Mouse (Mus musculus) intestine, embryonic 14.5 days (tissue): ENCODE measurements at regions not wholly inside any gene's neighbourhood (a gene's known extent, or its start where the extent isn't known, plus 50 kb on each side); places are given as distances from the start of the nearest gene placed in this dataset.

Source experiments
- ATAC-seq: fragments of 200-750 bp; cut with Nextera tagmentation; replicated peaks from 2 replicates; pipeline ENCODE4 v1.8.0; 2017; ENCODE audit warnings: low read depth, moderate number of reproducible peaks, moderate TSS enrichment, moderate library complexity; ENCODE audit not compliant: low FRiP score, low TSS enrichment
- DNase-seq: peaks from one replicate; pipeline ENCODE4 v3.0.0-alpha.2; 2018; ENCODE audit warnings: low spot score
- H3K27ac ChIP-seq: fragments of 300-500 bp; sonication (generic); 2 replicates; pipeline ENCODE4 v1.5.1; 2014; ENCODE audit warnings: low read depth, mild to moderate bottlenecking, control low read depth
- H3K27me3 ChIP-seq: fragments of 300-500 bp; sonication (generic); replicated peaks from 2 replicates; pipeline ENCODE4 v1.6.1; 2014; ENCODE audit warnings: low read length, control low read depth; ENCODE audit not compliant: control insufficient read depth, insufficient read depth
- H3K36me3 ChIP-seq: fragments of 300-500 bp; sonication (generic); 2 replicates; pipeline ENCODE4 v1.6.1; 2014; ENCODE audit warnings: low read length, control low read depth; ENCODE audit not compliant: control insufficient read depth, insufficient read depth
- H3K4me1 ChIP-seq: fragments of 300-500 bp; sonication (generic); replicated peaks from 2 replicates; pipeline ENCODE4 v1.6.1; 2014; ENCODE audit warnings: low read length, control low read depth, mixed read lengths; ENCODE audit not compliant: control insufficient read depth, insufficient read depth
- H3K4me2 ChIP-seq: fragments of 300-500 bp; sonication (generic); 2 replicates; pipeline ENCODE4 v1.6.1; 2014; ENCODE audit warnings: low read length
- H3K4me3 ChIP-seq: fragments of 300-500 bp; sonication (generic); 2 replicates; pipeline ENCODE4 v1.5.1; 2014; ENCODE audit warnings: low read depth, low read length, control low read depth, mixed read lengths
- H3K9ac ChIP-seq: fragments of 300-500 bp; sonication (generic); 2 replicates; pipeline ENCODE4 v1.6.1; 2014; ENCODE audit warnings: mild to moderate bottlenecking, low read length
- H3K9me3 ChIP-seq: fragments of 300-500 bp; sonication (generic); 2 replicates; pipeline ENCODE4 v1.6.1; 2016; ENCODE audit warnings: low read length, control low read depth; ENCODE audit not compliant: control insufficient read depth
- WGBS: fragments of 180-500 bp; shearing (Covaris S2); extraction: QIAGEN DNeasy Blood & Tissue Kit; methylation state at CpG from one replicate; pipeline ENCODE4 v1.1.7; 2014; 5-methylcytosine and 5-hydroxymethylcytosine counted together

DNA sequence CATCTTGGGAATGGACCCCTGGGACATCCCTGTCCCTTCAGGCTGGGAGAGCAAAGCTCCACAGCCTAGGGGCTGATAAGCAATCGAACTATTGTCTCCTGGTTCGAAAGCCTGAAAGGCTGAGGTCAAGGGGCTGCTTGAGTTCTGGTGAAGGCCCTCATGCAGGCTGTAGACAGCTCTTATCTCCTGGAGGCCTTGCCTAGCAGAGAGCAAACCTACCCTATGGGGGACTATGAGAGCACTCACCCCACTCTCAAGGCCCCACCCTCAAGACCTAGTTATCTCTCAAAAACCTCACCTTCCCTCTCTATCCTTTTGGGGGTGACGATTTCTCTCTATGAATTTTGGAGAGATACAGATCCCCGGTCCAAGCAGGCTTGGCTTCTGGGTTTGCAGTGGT lies 92.8 kb downstream of the Gadd45g start:
- no peaks in the 10 kb centered on the region for H3K36me3 ChIP-seq
- WGBS = 83% methylated on average over 4 of the region's 4 CpGs
- H3K27ac ChIP-seq = no peak overlapping the region
- 0 out of 2 replicates have a peak, but pooled peaks cover 3% of the 10 kb centered on the region for H3K4me1 ChIP-seq
- no peaks in the 10 kb centered on the region for H3K9me3 ChIP-seq
- no peak overlapping the region for H3K4me3 ChIP-seq
- H3K27me3 ChIP-seq = no peaks in the 10 kb centered on the region
- ATAC-seq (no peak), DNase-seq (no peak)
- H3K4me2 ChIP-seq = no peak overlapping the region
- H3K9ac ChIP-seq = no peak overlapping the region

DNA sequence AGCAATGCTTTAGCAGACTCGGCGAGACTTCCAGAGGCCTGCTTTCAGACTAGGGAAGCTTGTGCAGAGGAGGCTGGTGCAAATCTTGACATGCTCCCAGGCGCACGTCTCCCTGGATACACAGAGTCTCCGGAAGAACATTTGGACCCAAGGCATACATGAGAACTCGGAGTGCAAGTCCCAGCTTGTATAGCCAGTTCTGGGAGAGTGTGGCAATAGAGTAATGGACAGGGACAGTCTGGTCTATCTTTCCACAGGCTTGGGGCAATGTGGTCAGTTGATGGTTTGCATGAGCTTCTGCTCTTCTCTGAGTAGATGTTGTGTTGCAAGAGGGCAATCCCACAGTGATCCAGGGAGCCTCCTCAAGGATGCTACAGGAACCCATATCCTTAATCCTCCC lies 93.2 kb downstream of the Gadd45g start:
- Histone ChIP-seq H3K4me3 (no peak overlapping the region), H3K4me2 (no peak overlapping the region), H3K27ac (no peak overlapping the region), H3K9ac (no peak overlapping the region), H3K27me3 (no peaks in the 10 kb centered on the region), H3K36me3 (no peaks in the 10 kb centered on the region), H3K4me1 (0 out of 2 replicates have a peak, but pooled peaks cover 3% of the 10 kb centered on the region), H3K9me3 (no peaks in the 10 kb centered on the region)
- DNase-seq = no peak
- 91% methylated on average over 6 of the region's 6 CpGs for WGBS
- no peak for ATAC-seq

- Histone ChIP-seq H3K4me1 (no peaks in the 10 kb centered on the region), H3K4me2 (no peak overlapping the region), H3K9ac (no peak overlapping the region), H3K4me3 (no peak overlapping the region), H3K9me3 (no peaks in the 10 kb centered on the region), H3K36me3 (no peaks in the 10 kb centered on the region), H3K27ac (no peak overlapping the region), H3K27me3 (no peaks in the 10 kb centered on the region)
- DNase-seq = no peak
- 45% methylated on average over 3 of the region's 3 CpGs for WGBS
- no peak for ATAC-seq
Observed at GRCm38 (mm10) chr13:51946171-51946570, 99.7 kb downstream of the Gadd45g start.

DNA sequence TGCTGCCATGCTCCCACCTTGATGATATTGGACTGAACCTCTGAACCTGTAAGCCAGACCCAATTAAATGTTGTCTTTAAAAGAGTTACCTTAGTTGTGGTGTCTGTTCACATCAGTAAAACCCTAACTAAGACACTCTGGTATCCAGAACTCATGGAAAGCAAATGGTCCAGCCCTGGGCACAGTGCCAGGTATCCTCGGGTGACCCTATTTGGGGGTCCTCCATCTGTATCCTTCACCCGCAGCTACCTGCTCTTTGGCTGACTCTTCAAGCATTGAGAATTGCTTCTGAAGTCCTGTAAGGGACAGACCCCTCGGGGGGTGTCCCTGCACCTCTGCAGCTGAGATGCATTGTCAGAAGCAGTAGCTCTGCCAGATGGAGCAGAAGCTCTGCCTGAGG lies 102.4 kb downstream of the Gadd45g start:
- Histone ChIP-seq H3K4me2 (no peak overlapping the region), H3K9ac (no peak overlapping the region), H3K4me1 (0 out of 2 replicates have a peak, but pooled peaks cover 5% of the 10 kb centered on the region), H3K9me3 (no peaks in the 10 kb centered on the region), H3K27me3 (no peaks in the 10 kb centered on the region), H3K27ac (no peak overlapping the region), H3K4me3 (no peak overlapping the region), H3K36me3 (no peaks in the 10 kb centered on the region)
- 89% methylated on average over 3 of the region's 3 CpGs for WGBS
- no peak for DNase-seq
- ATAC-seq = no peak

GRCm38 (mm10) chr13:51951506-51952038 lies 105.1 kb downstream of the Gadd45g start:
- DNase-seq (no peak), ATAC-seq (no peak)
- H3K27me3 ChIP-seq = no peaks in the 10 kb centered on the region
- no peaks in the 10 kb centered on the region for H3K36me3 ChIP-seq
- H3K4me1 ChIP-seq = 0 out of 2 replicates have a peak, but pooled peaks cover 5% of the 10 kb centered on the region
- H3K4me2 ChIP-seq = no peak overlapping the region
- H3K27ac ChIP-seq = no peak overlapping the region
- H3K9ac ChIP-seq = no peak overlapping the region
- H3K4me3 ChIP-seq = no peak overlapping the region
- WGBS = 81% methylated on average over 7 of the region's 7 CpGs
- no peaks in the 10 kb centered on the region for H3K9me3 ChIP-seq

DNA sequence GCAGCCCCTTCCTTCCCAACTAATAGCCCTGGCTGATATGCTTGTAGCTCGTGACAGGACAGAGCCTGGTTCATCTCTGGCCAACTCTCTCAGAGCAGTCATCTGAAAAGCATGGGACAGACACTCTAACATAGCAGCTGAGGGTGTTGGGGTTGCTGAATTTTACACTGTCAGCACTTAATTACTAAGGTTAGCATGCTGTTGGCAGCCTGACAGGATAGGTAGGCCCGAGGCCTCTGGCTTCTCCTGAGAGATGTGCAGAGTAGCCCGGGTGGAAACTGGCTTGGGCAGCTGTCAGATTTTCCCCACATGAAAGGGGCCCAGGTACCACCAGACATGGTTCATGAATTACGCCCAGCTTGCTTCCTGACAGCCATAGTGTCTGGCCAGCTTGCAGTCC lies 106.6 kb downstream of the Gadd45g start:
- DNase-seq (no peak), ATAC-seq (no peak)
- Histone ChIP-seq H3K4me1 (peaks cover 5% of the 10 kb centered on the region; the same call in 1 of the 2 replicates), H3K36me3 (no peaks in the 10 kb centered on the region), H3K9ac (no peak overlapping the region), H3K4me3 (no peak overlapping the region), H3K4me2 (no peak overlapping the region), H3K9me3 (no peaks in the 10 kb centered on the region), H3K27ac (no peak overlapping the region), H3K27me3 (no peaks in the 10 kb centered on the region)
- WGBS = 64% methylated on average over 4 of the region's 4 CpGs

GRCm38 (mm10) chr13:51953569-51953968 lies 107.1 kb downstream of the Gadd45g start:
- Histone ChIP-seq H3K27ac (no peak overlapping the region), H3K9ac (no peak overlapping the region), H3K36me3 (no peaks in the 10 kb centered on the region), H3K27me3 (no peaks in the 10 kb centered on the region), H3K4me1 (peaks cover 9% of the 10 kb centered on the region; the same call in 1 of the 2 replicates), H3K9me3 (no peaks in the 10 kb centered on the region), H3K4me3 (no peak overlapping the region), H3K4me2 (no peak overlapping the region)
- DNase-seq (no peak), ATAC-seq (no peak)
- 48% methylated on average over 8 of the region's 8 CpGs for WGBS

DNA sequence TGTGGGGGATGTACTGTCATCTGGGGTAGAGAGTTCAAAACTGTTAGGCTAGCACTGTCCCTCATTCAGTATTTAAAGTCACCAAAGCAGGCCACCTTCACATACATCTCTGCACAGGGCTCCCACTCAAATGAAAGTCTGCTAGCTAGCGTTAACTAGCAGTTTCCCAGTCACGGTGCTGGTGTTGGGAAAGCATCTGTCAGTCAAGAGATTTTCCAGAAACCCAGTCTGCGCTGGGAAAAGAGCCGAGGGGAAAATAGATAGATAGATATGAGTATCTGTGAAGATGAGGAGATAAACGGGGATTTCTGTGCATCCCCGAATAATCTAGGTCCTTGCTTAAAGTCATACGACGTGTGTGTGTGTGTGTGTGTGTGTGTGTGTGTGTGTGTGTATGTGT lies 110.6 kb downstream of the Gadd45g start:
- ATAC-seq (no peak), DNase-seq (no peak)
- Histone ChIP-seq H3K27ac (no peak overlapping the region), H3K4me2 (no peak overlapping the region), H3K4me1 (peaks cover 12% of the 10 kb centered on the region; the same call in 1 of the 2 replicates), H3K9ac (no peak overlapping the region), H3K36me3 (no peaks in the 10 kb centered on the region), H3K27me3 (no peaks in the 10 kb centered on the region), H3K9me3 (no peaks in the 10 kb centered on the region), H3K4me3 (no peak overlapping the region)
- WGBS = 45% methylated on average over 8 of the region's 8 CpGs

GRCm38 (mm10) chr13:51959591-51959990 lies 113.1 kb downstream of the Gadd45g start:
- DNase-seq = no peak
- Histone ChIP-seq H3K9ac (no peak overlapping the region), H3K27ac (no peak overlapping the region), H3K4me3 (no peak overlapping the region), H3K9me3 (no peaks in the 10 kb centered on the region), H3K27me3 (no peaks in the 10 kb centered on the region), H3K4me1 (peaks cover 21% of the 10 kb centered on the region), H3K36me3 (no peaks in the 10 kb centered on the region), H3K4me2 (no peak overlapping the region)
- ATAC-seq = no peak
- 80% methylated on average over 8 of the region's 8 CpGs for WGBS
